Mouse (Mus musculus) ES-CJ7 (cell line): Measurements from ENCODE around the gene Paqr9.

ENCODE experiments used
- DNase-seq: peaks from one replicate; pipeline ENCODE4 v3.0.0; 2011; ENCODE audit warnings: low read depth, low spot score

Paqr9 gene

DNA sequence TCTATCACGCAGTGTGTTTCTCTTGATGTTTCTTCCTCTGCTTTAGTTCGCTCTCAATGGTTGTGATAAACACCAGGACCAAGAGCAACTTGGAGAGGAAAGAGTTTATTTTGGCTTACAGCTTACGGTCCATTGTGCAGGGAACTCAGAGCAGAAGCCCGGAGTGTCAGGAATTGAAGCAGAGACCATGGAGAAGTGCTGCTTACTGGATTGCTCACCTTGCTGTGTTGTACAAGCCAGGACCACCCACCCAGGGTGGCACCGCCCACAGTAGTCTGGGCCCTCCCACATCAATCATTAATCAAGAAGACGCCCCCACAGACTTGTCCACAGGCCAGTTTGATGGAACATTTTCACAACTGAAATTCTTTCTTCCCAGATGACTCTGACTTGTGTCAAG is 18.0 kb downstream of the Paqr9 start:
- DNase-seq = no peak

GRCm38 (mm10) chr9:95578366-95578895 is 19.0 kb downstream of the Paqr9 start:
- DNase-seq = no peak

- no peak for DNase-seq
These were observed 21.7 kb downstream of the Paqr9 start for GRCm38 (mm10) chr9:95581021-95581757.

DNA sequence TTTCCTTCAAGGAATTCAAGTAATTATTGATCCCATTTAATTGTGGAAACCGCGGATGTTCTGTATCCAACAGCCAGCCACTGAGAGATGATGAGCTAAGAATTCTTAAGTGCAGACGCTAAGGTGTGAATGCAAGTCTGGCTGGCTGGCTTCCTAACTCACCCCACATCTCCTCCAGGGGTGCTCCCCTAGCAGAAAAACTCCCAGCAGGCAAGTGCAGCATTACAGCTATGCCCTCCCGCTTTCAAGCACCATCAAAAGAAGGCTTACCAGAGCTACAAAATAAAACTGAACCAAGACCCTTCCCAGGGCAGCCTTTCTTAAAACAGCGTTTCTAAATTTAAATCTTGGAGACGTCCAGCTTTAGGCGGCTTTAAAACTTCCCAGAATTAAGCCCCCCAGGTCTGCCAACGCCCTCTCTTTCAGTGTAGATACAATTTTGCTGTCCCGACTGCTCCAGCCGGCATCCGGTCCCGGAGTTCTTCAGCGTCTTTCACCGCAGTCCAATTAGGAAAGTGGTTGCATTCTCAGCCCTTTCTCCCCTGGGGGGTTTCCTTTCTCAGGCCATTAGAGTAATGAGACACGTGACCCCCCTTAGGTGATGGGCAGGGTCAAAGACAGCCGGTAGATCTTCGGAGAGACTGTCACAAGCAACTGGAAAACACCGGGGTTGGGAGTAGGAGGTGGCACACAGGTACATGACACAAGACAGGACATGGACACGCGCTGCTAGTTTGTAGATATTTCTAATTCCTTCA is 22.5 kb downstream of the Paqr9 start:
- no peak for DNase-seq

DNA sequence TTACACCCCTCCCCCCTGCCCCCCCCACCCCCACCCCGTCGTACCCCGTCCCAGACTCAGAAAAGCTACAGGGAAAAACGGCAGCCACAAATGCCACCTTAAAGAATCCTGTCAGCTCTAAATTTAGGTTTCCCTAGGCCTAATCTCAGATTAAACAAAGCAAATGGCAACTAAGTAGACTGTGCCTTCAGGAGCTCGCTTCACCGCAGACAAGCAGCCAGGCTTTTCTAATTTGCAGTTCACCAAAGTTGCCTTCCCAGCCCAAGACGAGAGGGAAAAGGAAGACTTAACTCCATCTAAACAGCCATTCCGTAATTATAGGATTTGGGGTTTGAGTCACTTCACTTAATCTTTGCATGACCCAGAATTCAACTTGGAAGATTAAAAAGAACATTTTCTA is 23.1 kb downstream of the Paqr9 start:
- no peak for DNase-seq

DNA sequence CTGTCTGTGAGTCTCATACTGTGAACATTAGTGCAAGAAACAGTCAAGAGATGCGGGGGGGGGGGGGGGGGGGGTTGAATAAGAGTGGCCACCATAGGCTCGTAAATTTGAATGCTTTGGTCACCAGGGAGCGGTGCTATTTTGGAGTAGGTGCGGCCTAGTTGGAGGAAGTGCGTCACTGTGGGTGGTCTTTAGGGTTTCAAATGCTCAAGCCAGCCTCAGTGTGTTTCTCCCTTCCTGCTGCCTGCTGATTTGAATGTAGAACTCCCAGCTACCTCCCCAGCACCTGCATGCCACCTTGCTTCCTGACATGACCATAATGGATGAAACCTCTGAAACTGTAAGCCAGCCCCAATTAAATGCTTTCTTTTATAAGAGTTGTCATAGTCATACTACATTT is 26.6 kb downstream of the Paqr9 start:
- DNase-seq = peak; percentile 26

GRCm38 (mm10) chr9:95588070-95588469 is 28.6 kb downstream of the Paqr9 start:
- DNase-seq = peak; percentile 64

DNA sequence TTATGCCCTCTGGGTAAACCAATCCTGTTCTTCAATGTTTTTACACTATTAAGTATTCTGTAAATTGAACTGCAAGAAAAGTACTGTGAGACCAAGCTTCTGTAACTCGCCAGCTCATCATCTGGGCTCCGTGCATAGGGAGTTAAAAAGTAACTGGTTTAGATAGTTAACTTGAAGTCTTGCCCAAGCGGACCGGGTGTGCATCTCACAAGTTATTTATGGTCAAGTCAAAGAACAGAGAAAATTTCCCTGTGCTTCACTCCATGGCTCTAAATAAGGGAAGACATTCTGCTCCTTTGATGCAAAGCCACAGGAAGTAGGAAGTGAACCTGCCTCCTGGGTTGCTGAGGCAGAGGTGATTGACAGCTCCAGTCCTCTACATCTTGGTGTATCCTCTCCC is 34.8 kb downstream of the Paqr9 start:
- no peak for DNase-seq

DNA sequence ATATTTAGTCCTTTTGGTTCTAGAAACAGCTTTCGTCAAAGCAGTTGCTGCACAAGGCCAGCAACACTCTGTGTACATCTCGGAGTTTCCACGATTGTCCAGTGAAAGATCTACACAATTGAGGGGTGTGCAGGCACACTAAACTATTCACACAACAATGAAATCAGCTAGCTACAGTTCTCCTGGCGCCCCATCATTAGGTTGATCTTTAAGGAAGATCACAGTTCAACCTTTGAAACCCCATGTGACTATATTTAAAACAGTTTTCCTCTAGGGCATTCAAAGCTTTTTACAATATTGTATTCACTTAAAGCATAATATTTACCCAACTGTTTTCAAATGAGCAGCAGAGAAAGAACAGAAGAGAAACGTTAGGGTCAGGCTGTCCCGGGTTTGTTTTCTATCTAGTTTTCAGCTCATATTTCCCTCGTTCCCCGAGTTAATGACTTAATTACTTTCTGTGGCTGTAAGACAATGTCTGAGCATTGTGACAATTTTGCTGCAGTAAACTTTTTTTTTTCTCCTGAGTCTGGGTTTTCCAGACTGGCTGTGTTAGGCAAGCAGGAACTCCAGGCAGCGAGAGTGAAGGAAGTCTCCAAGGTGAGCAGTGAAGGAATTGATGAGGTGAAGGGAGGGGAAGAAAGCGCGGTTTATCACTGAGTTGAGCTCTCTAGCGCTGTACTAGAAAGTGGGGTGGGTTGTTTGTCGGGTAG is 38.2 kb downstream of the Paqr9 start:
- no peak for DNase-seq

- DNase-seq = peak; percentile 25
These were observed 38.8 kb downstream of the Paqr9 start for GRCm38 (mm10) chr9:95598179-95598721.

DNA sequence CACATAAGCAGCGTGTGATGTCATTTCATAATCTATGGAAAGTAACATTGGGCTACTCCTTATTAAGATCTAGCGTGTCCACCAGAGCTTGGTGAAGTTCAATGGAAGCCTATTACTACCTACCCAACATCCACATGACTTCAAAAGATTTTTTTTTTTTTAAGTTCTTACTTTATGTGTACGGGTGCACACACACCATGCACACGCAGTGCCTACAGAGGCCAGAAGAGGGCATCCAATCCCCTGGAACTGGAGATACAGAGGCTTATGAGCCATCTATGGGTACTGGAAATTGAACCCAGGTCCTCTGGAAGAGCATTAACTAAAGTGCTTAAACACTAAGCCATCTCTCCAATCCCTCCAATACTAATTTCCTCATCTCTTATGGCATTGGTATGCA is 39.9 kb downstream of the Paqr9 start:
- DNase-seq = peak; percentile 58

DNA sequence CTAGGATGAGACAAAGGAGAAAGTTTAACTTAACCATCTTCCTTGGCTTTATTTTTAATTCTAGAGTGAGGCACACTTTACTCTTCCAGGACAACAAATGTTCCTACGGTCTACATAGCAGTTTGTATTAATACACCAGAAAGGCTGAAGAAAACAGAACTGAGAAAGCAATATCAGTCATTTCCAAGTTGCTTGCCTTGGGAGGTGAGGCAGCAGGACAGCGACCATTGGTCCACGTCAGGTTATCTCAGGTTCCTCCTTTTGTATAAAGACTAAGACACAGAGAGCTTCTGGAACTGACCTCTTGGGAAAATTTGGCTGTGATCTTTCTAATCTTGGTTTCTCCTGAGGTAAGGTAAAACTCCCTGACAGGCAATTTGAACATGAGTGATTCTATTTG is 43.4 kb downstream of the Paqr9 start:
- DNase-seq = no peak

- DNase-seq = no peak
These were observed 43.9 kb downstream of the Paqr9 start for GRCm38 (mm10) chr9:95603316-95603715.

GRCm38 (mm10) chr9:95607196-95607595 is 47.7 kb downstream of the Paqr9 start:
- peak; percentile 46 for DNase-seq

GRCm38 (mm10) chr9:95612246-95612768 is 52.9 kb downstream of the Paqr9 start:
- peak; percentile 80 for DNase-seq

- DNase-seq = peak; percentile 66
These were observed 54.1 kb downstream of the Paqr9 start for GRCm38 (mm10) chr9:95613426-95614127.

DNA sequence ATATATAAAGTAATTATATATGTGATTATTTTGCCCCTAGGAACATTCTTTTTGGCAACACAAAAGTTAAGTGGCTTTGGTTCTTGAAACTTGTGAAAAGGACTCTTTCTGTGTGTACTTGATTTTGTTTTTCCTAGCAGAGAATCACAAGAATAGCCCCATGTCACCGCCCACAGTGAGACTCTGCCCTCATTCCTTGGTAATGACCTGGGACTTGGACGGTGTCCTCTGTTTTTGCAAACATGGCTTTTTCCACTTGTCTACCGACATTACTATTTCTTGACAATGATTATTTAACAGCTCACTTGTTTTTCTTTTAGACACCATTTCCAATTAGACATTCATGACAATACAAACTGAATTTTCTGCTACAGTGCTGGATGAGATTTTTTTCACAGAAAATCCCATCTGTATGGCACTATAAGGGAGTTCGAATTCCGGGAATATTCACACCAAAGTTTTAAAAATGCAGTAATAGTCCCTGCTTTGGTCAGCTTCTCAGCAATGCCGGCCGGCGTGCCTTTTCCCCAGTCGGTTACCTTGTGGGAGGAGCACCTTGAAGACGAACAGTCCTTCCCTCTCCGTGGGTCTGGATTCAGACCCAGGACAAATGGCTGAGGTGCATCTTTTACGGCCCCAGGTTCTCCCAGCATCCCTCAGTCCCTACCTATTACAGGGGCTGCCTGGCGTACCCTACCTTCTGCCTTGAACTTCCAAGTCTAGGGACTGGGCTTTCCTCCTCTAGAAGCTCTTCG is 55.6 kb downstream of the Paqr9 start:
- DNase-seq = no peak

GRCm38 (mm10) chr9:95615961-95616360 is 56.5 kb downstream of the Paqr9 start:
- no peak for DNase-seq
